Mouse (Mus musculus): ENCODE data around the gene Fbxw21.
"Not testable (repeated sequence)": the region's sequence is repeated elsewhere in the genome, so short reads cannot be mapped to it uniquely, and the experiment has no call there.

- not testable (repeated sequence) for TF ChIP-seq POLR2A (IDR thresholded peaks at IDR 0.05; ENCODE audit: low read depth, low read length); CTCF (IDR thresholded peaks at IDR 0.05; ENCODE audit: borderline replicate concordance, insufficient read depth, low read length)
Observed at GRCm38 (mm10) chr9:109195875-109196274, 34.0 kb upstream of the Fbxw21 start, which contains the start of gene Fbxw13.

Data from embryonic fibroblast, embryonic 13.5 days (primary cell).